Comparison of ENCODE assay signal across 14 mouse cellular contexts in genomic region chr3:28549391-28549790, GRCm38 (mm10).
DNase-seq lines count a peak whose midpoint lies in the region; ATAC-seq lines count a peak whose summit lies in the region.
"Had no signal": no experiment of that assay in that cellular context is flagged by ENCODE, and none has a peak within 500 bp of the region (broad histone marks: within the 10 kb centered on the region; RNA-seq: fewer than 3 reads in every experiment).

No protein-coding gene starts in this region.

- H3K9ac ChIP-seq in forebrain, embryonic 14.5 days (ENCODE audit: low read length) = no peak overlapping the region
- no peak overlapping the region for H3K9ac ChIP-seq in forebrain, embryonic 13.5 days
- H3K9ac ChIP-seq in lung, embryonic 15.5 days = no peak overlapping the region
- H3K9ac ChIP-seq in neural tube, embryonic 13.5 days = no peak overlapping the region
- no peak overlapping the region for H3K9ac ChIP-seq in liver, embryonic 12.5 days

- ATAC-seq in forebrain, embryonic 14.5 days = no peak
- ATAC-seq in forebrain, embryonic 13.5 days = no peak
- ATAC-seq in lung, embryonic 15.5 days (ENCODE audit: borderline replicate concordance, extremely low read depth, low FRiP score, low TSS enrichment) = no peak
- no peak for ATAC-seq in neural tube, embryonic 13.5 days (ENCODE audit: low read depth)
- no peak for ATAC-seq in liver, embryonic 12.5 days

- H3K27me3 ChIP-seq in forebrain, embryonic 14.5 days (replicated peaks; ENCODE audit: control insufficient read depth, insufficient read depth, low read length) = no peaks in the 10 kb centered on the region
- H3K27me3 ChIP-seq in forebrain, embryonic 13.5 days = no peaks in the 10 kb centered on the region
- H3K27me3 ChIP-seq in lung, embryonic 15.5 days = no peaks in the 10 kb centered on the region
- H3K27me3 ChIP-seq in neural tube, embryonic 13.5 days = no peaks in the 10 kb centered on the region
- no peaks in the 10 kb centered on the region for H3K27me3 ChIP-seq in liver, embryonic 12.5 days (replicated peaks)

- no peaks in the 10 kb centered on the region for H3K9me3 ChIP-seq in forebrain, embryonic 14.5 days (replicated peaks; ENCODE audit: control insufficient read depth, low read length)
- no peaks in the 10 kb centered on the region for H3K9me3 ChIP-seq in forebrain, embryonic 13.5 days (replicated peaks)
- H3K9me3 ChIP-seq in lung, embryonic 15.5 days = no peaks in the 10 kb centered on the region
- H3K9me3 ChIP-seq in neural tube, embryonic 13.5 days = no peaks in the 10 kb centered on the region
- H3K9me3 ChIP-seq in liver, embryonic 12.5 days (replicated peaks) = no peaks in the 10 kb centered on the region

- no peak overlapping the region for H3K4me3 ChIP-seq in forebrain, embryonic 14.5 days (ENCODE audit: low read depth, low read length)
- no peak overlapping the region for H3K4me3 ChIP-seq in forebrain, embryonic 13.5 days
- no peak overlapping the region for H3K4me3 ChIP-seq in lung, embryonic 15.5 days
- no peak overlapping the region for H3K4me3 ChIP-seq in neural tube, embryonic 13.5 days
- no peak overlapping the region for H3K4me3 ChIP-seq in liver, embryonic 12.5 days

- WGBS in forebrain, embryonic 14.5 days = 65% methylated on average over 6 of the region's 6 CpGs
- 68% methylated on average over 6 of the region's 6 CpGs for WGBS in forebrain, embryonic 13.5 days
- 33% methylated on average over 6 of the region's 6 CpGs for WGBS in lung, embryonic 15.5 days
- 35% methylated on average over 6 of the region's 6 CpGs for WGBS in neural tube, embryonic 13.5 days
- WGBS in liver, embryonic 12.5 days (ENCODE audit: insufficient replicate concordance) = 70% methylated on average over 6 of the region's 6 CpGs

- H3K27ac ChIP-seq in forebrain, embryonic 14.5 days (ENCODE audit: low read depth, low read length) = peak overlapping the region; percentile 5; the same call in 1 of the 2 replicates
- H3K27ac ChIP-seq in forebrain, embryonic 13.5 days = no peak overlapping the region
- H3K27ac ChIP-seq in lung, embryonic 15.5 days = peak overlapping the region; percentile 7; the same call in 1 of the 2 replicates
- H3K27ac ChIP-seq in neural tube, embryonic 13.5 days (replicated peaks) = peak overlapping the region; percentile 57
- H3K27ac ChIP-seq in liver, embryonic 12.5 days = no peak overlapping the region

- DNase-seq in forebrain, embryonic 14.5 days (ENCODE audit: low spot score) = no peak
- no peak for DNase-seq in lung, adult 18-20 months
- DNase-seq in adrenal gland, postnatal 14 days = peak; percentile 34
- DNase-seq in liver = no peak
- DNase-seq: cerebellum, adult 11-12 months; gastrocnemius, postnatal 25 days; kidney, adult 8-10 months; lung, adult 2 months; midbrain, embryonic 14.5 days; thymus, adult 18-20 months had no signal

- H3K36me3 ChIP-seq in forebrain, embryonic 14.5 days (ENCODE audit: control insufficient read depth, insufficient read depth, low read length) = no peaks in the 10 kb centered on the region
- H3K36me3 ChIP-seq in forebrain, embryonic 13.5 days (ENCODE audit: poor library complexity, severe bottlenecking) = no peaks in the 10 kb centered on the region
- H3K36me3 ChIP-seq in lung, embryonic 15.5 days = no peaks in the 10 kb centered on the region
- H3K36me3 ChIP-seq in neural tube, embryonic 13.5 days = no peaks in the 10 kb centered on the region
- no peaks in the 10 kb centered on the region for H3K36me3 ChIP-seq in liver, embryonic 12.5 days

- peaks cover 18% of the 10 kb centered on the region for H3K4me1 ChIP-seq in forebrain, embryonic 14.5 days (ENCODE audit: control insufficient read depth, insufficient read depth, low read length)
- H3K4me1 ChIP-seq in forebrain, embryonic 13.5 days = peaks cover 24% of the 10 kb centered on the region
- peaks cover 8% of the 10 kb centered on the region; the same call in 1 of the 2 replicates for H3K4me1 ChIP-seq in lung, embryonic 15.5 days
- peaks cover 37% of the 10 kb centered on the region for H3K4me1 ChIP-seq in neural tube, embryonic 13.5 days (replicated peaks)
- no peaks in the 10 kb centered on the region for H3K4me1 ChIP-seq in liver, embryonic 12.5 days

- no peak overlapping the region for H3K4me2 ChIP-seq in forebrain, embryonic 14.5 days (ENCODE audit: low read length)
- no peak overlapping the region for H3K4me2 ChIP-seq in forebrain, embryonic 13.5 days
- no peak overlapping the region for H3K4me2 ChIP-seq in lung, embryonic 15.5 days
- no peak overlapping the region for H3K4me2 ChIP-seq in neural tube, embryonic 13.5 days
- no peak overlapping the region for H3K4me2 ChIP-seq in liver, embryonic 12.5 days

Comparison
In these comparisons a context has a peak if more than half of its experiments do, and no peak if none do; other contexts are left out.
1. H3K27ac ChIP-seq: peak in forebrain, embryonic 14.5 days (single experiment), lung, embryonic 15.5 days (single experiment) and neural tube, embryonic 13.5 days (single experiment); none in forebrain, embryonic 13.5 days (single experiment) and liver, embryonic 12.5 days (single experiment).